Mouse (Mus musculus) hindbrain, embryonic 12.5 days (tissue): ENCODE results near the gene Slco1a4. TPM values are rescaled to one million over a fixed set of nuclear protein-coding genes. Genes with fewer than 3 reads are reported as not detected.

ENCODE experiments used
- ATAC-seq: fragments of 200-750 bp; cut with Nextera tagmentation; 2 replicates; pipeline ENCODE4 v1.8.0; 2017; ENCODE audit warnings: moderate TSS enrichment; ENCODE audit not compliant: low FRiP score
- H3K27ac ChIP-seq: fragments of 300-500 bp; sonication (generic); 2 replicates; pipeline ENCODE4 v1.5.1; 2016; ENCODE audit warnings: mild to moderate bottlenecking
- H3K27me3 ChIP-seq: fragments of 300-500 bp; sonication (generic); 2 replicates; pipeline ENCODE4 v1.6.1; 2016; ENCODE audit warnings: mild to moderate bottlenecking
- H3K36me3 ChIP-seq: fragments of 300-500 bp; sonication (generic); 2 replicates; pipeline ENCODE4 v1.6.1; 2016; ENCODE audit warnings: mild to moderate bottlenecking
- H3K4me1 ChIP-seq: fragments of 300-500 bp; sonication (generic); 2 replicates; pipeline ENCODE4 v1.6.1; 2016
- H3K4me2 ChIP-seq: fragments of 300-500 bp; sonication (generic); replicated peaks from 2 replicates; pipeline ENCODE4 v1.6.1; 2016; ENCODE audit warnings: mild to moderate bottlenecking
- H3K4me3 ChIP-seq: fragments of 300-500 bp; sonication (generic); 2 replicates; pipeline ENCODE4 v1.5.1; 2016; ENCODE audit warnings: mild to moderate bottlenecking
- H3K9ac ChIP-seq: fragments of 300-500 bp; sonication (generic); 2 replicates; pipeline ENCODE4 v1.6.1; 2016; ENCODE audit warnings: mild to moderate bottlenecking, moderate library complexity
- H3K9me3 ChIP-seq: fragments of 300-500 bp; sonication (generic); replicated peaks from 2 replicates; pipeline ENCODE4 v1.6.1; 2016; ENCODE audit warnings: mild to moderate bottlenecking
- WGBS: fragments of 180-500 bp; shearing (Covaris S2); methylation state at CpG from one replicate; pipeline ENCODE4 v1.1.7; 2016; 5-methylcytosine and 5-hydroxymethylcytosine counted together
- polyA plus RNA-seq: library from polyadenylated mRNA; unstranded; fragments of >200 nt; fragmentation: Nextera tagmentation; extraction: Ambion mirVana; gene quantifications from 2 replicates; pipeline ENCODE4 v1.2.1, GENCODE M21; 2016

The Slco1a4 gene
- polyA plus RNA-seq, 1 experiment from 2014 or later = 0.18 TPM

- H3K27ac ChIP-seq = no peak overlapping the region
- no peaks in the 10 kb centered on the region for H3K36me3 ChIP-seq
- no peak overlapping the region for H3K9ac ChIP-seq
- H3K4me2 ChIP-seq = no peak overlapping the region
- no peak overlapping the region for H3K4me3 ChIP-seq
- no peaks in the 10 kb centered on the region for H3K4me1 ChIP-seq
- 86% methylated on average over 2 of the region's 2 CpGs for WGBS
- no peaks in the 10 kb centered on the region for H3K9me3 ChIP-seq
- H3K27me3 ChIP-seq = no peaks in the 10 kb centered on the region
- ATAC-seq = no peak
Observed at GRCm38 (mm10) chr6:141774476-141774875, 81.5 kb downstream of the Slco1a4 start.

GRCm38 (mm10) chr6:141773710-141774109, 82.3 kb downstream of the Slco1a4 start, which contains the start of gene Gm5724:
Gm5724 (minus strand) TSS chr6:141773810.
- no peak for ATAC-seq
- Histone ChIP-seq H3K27ac (no peak within 1 kb of the TSS), H3K27me3 (no peaks in the 10 kb centered on the region), H3K9ac (no peak within 1 kb of the TSS), H3K4me3 (no peak within 1 kb of the TSS), H3K9me3 (no peaks in the 10 kb centered on the region), H3K4me1 (no peaks in the 10 kb centered on the region), H3K4me2 (no peak within 1 kb of the TSS), H3K36me3 (no peaks in the 10 kb centered on the region)
- WGBS = 86% methylated on average over 3 of the region's 3 CpGs

Other genes starting within 250 kb of the Slco1a4 start
- not detected in 2 replicates for gene Slco1b2, start 226.7 kb downstream of the Slco1a4 start, polyA plus RNA-seq
- gene Gm5724, start 82.4 kb downstream of the Slco1a4 start, polyA plus RNA-seq = not detected in 2 replicates
- gene Slco1a1, start 90.8 kb upstream of the Slco1a4 start, polyA plus RNA-seq = not detected in 2 replicates
- not detected in 2 replicates for gene Gm6614, start 155.2 kb upstream of the Slco1a4 start, polyA plus RNA-seq